Mouse (Mus musculus) inflammation-experienced regulatory T-cells, adult 6 months (primary cell): ENCODE data around the gene Ogn. TPM values are rescaled to one million over a fixed set of nuclear protein-coding genes. Genes with fewer than 3 reads are reported as not detected.

Experiments used
- ATAC-seq: one replicate; pipeline ENCODE4 v1.8.0; 2017
- polyA plus RNA-seq, 3 experiments: library from polyadenylated mRNA; unstranded; fragments of 100-300 nt; shearing (Covaris generic); gene quantifications; one replicate each; pipeline ENCODE4 v1.2.1; 2017

Ogn gene
- polyA plus RNA-seq, 3 experiments from 2014 or later, result 0.21 to 0.36 TPM; not detected in 1

GRCm38 (mm10) chr13:49644731-49645529 lies 37.1 kb downstream of the Ogn start:
- ATAC-seq, result peak; percentile 43

GRCm38 (mm10) chr13:49646019-49646418 lies 38.2 kb downstream of the Ogn start:
- no peak for ATAC-seq

- ATAC-seq, result no peak
Measured at GRCm38 (mm10) chr13:49651136-49651535, 43.3 kb downstream of the Ogn start.

- ATAC-seq, result no peak
Measured at GRCm38 (mm10) chr13:49651781-49652351, 44.0 kb downstream of the Ogn start.

GRCm38 (mm10) chr13:49652481-49653179 lies 44.8 kb downstream of the Ogn start, which contains the start of the genes Cenpp and Nol8:
TSS of gene Cenpp (minus strand) at chr13:49652785.
TSS of gene Nol8 (plus strand) at chr13:49653078.
- peak; percentile 96 for ATAC-seq

- ATAC-seq, result peak; percentile 6
Measured at GRCm38 (mm10) chr13:49653180-49653541, 45.3 kb downstream of the Ogn start.

Other genes with a start within 250 kb of the Ogn start
- gene Ippk, start 186.8 kb upstream of the Ogn start, polyA plus RNA-seq, result 1 to 10 TPM; 3.8 to 5.3 (median 4.3) TPM
- 1 to 10 TPM; 5.6 to 8.2 (median 8.1) TPM for gene Tes3-ps, start 114.7 kb upstream of the Ogn start, polyA plus RNA-seq
- gene Ecm2, start 103.2 kb upstream of the Ogn start, polyA plus RNA-seq, result under 1 TPM in 2 of 3 experiments, not detected in 1; 0.07 to 0.23 TPM
- under 1 TPM in 1 of 3 experiments, not detected in 2; 0.25 TPM for gene Aspn, start 63.6 kb upstream of the Ogn start, polyA plus RNA-seq
- gene Omd, start 25.6 kb upstream of the Ogn start, polyA plus RNA-seq, result 1 to 10 TPM in 1 of 3 experiments, under 1 TPM in 2; 0.35 to 1.2 (median 0.37) TPM
- gene Cenpp, start 44.7 kb downstream of the Ogn start, polyA plus RNA-seq, result 10 to 100 TPM in 1 of 3 experiments, 1 to 10 TPM in 2; 1.8 to 19.9 (median 2.4) TPM
- gene Nol8, start 45.0 kb downstream of the Ogn start, polyA plus RNA-seq, result 10 to 100 TPM; 34.3 to 55.6 (median 46.8) TPM
- gene Iars, start 74.1 kb downstream of the Ogn start, polyA plus RNA-seq, result 10 to 100 TPM; 34.7 to 38.7 (median 38.5) TPM
- gene Gm30302, start 191.0 kb downstream of the Ogn start, polyA plus RNA-seq, result not detected